Mouse (Mus musculus) forebrain, embryonic 11.5 days (tissue): ENCODE measurements around the gene B230118H07Rik. TPM values are rescaled to one million over a fixed set of nuclear protein-coding genes. Genes with fewer than 3 reads are reported as not detected.
A peak's percentile ranks its signal among the peaks of the same experiment; 100 is the strongest.

Experiments used
- ATAC-seq: fragments of 200-750 bp; cut with Nextera tagmentation; replicated peaks from 2 replicates; pipeline ENCODE4 v1.8.0; 2017; ENCODE audit warnings: moderate TSS enrichment; ENCODE audit not compliant: low FRiP score
- DNase-seq: peaks from one replicate; pipeline ENCODE4 v3.0.0-alpha.2; 2017; ENCODE audit warnings: low spot score
- H3K27ac ChIP-seq: fragments of 300-500 bp; sonication (generic); 2 replicates; pipeline ENCODE4 v1.5.1; 2014; ENCODE audit warnings: low read depth, low read length
- H3K27me3 ChIP-seq: fragments of 300-500 bp; sonication (generic); 2 replicates; pipeline ENCODE4 v1.6.1; 2014; ENCODE audit warnings: mild to moderate bottlenecking, low read length, mixed read lengths; ENCODE audit not compliant: control insufficient read depth, insufficient read depth
- H3K36me3 ChIP-seq: fragments of 300-500 bp; sonication (generic); 2 replicates; pipeline ENCODE4 v1.6.1; 2014; ENCODE audit warnings: mild to moderate bottlenecking, low read length, moderate library complexity, mixed read lengths; ENCODE audit not compliant: control insufficient read depth, insufficient read depth
- H3K4me1 ChIP-seq: fragments of 300-500 bp; sonication (generic); replicated peaks from 2 replicates; pipeline ENCODE4 v1.6.1; 2014; ENCODE audit warnings: low read length, mixed read lengths; ENCODE audit not compliant: control insufficient read depth, insufficient read depth
- H3K4me2 ChIP-seq: fragments of 300-500 bp; sonication (generic); 2 replicates; pipeline ENCODE4 v1.6.1; 2014; ENCODE audit warnings: low read depth, mild to moderate bottlenecking, low read length, moderate library complexity, mixed read lengths; ENCODE audit not compliant: severe bottlenecking
- H3K4me3 ChIP-seq: fragments of 300-500 bp; sonication (generic); 2 replicates; pipeline ENCODE4 v1.5.1; 2014; ENCODE audit warnings: low read depth, low read length
- H3K9ac ChIP-seq: fragments of 300-500 bp; sonication (generic); 2 replicates; pipeline ENCODE4 v1.6.1; 2014; ENCODE audit warnings: low read length
- H3K9me3 ChIP-seq: fragments of 300-500 bp; sonication (generic); 2 replicates; pipeline ENCODE4 v1.6.1; 2016; ENCODE audit warnings: low read length, mixed read lengths; ENCODE audit not compliant: control insufficient read depth
- WGBS: fragments of 180-500 bp; shearing (Covaris S2); extraction: QIAGEN DNeasy Blood & Tissue Kit; methylation state at CpG from one replicate; pipeline ENCODE4 v1.1.7; 2014; 5-methylcytosine and 5-hydroxymethylcytosine counted together
- polyA plus RNA-seq: library from polyadenylated mRNA; unstranded; fragments of >200 nt; fragmentation: Nextera tagmentation; extraction: Ambion mirVana; gene quantifications from 2 replicates; pipeline ENCODE4 v1.2.1, GENCODE M21; 2014

B230118H07Rik gene
- polyA plus RNA-seq, 1 experiment from 2014 or later: 60.8 TPM

GRCm38 (mm10) chr2:101650446-101650845 lies 1.1 kb upstream of the B230118H07Rik start:
- no peak overlapping the region for H3K4me2 ChIP-seq
- no peaks in the 10 kb centered on the region for H3K27me3 ChIP-seq
- DNase-seq (no peak), ATAC-seq (no peak)
- no peak overlapping the region for H3K9ac ChIP-seq
- no peaks in the 10 kb centered on the region for H3K36me3 ChIP-seq
- no peak overlapping the region for H3K27ac ChIP-seq
- no peaks in the 10 kb centered on the region; the same call in 1 of the 2 replicates for H3K4me1 ChIP-seq
- no peak overlapping the region for H3K4me3 ChIP-seq
- no peaks in the 10 kb centered on the region for H3K9me3 ChIP-seq
- 63% methylated on average over 1 of the region's 1 CpGs for WGBS

DNA sequence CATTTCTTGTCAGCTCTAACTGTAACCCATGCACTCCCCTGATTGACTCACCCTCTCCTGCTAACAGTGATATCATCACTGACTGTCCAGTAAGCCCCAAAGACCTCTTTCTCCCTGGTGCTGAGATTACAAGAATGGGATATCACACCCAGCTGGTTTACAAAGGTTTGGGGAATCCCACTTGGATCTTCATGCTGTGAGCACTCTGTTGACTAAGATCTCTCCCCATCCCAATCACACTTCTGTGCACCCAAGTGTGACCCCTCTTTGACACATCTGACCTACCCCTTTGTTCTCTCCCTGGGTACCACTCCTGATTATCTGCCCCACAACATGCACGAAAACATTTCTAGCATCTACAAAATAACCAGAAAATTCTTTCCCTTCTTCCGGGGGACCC lies 971 bp downstream of the B230118H07Rik start:
- Histone ChIP-seq H3K9ac (no peak overlapping the region), H3K4me2 (no peak overlapping the region), H3K4me3 (no peak overlapping the region), H3K27ac (no peak overlapping the region), H3K4me1 (no peaks in the 10 kb centered on the region; the same call in 1 of the 2 replicates), H3K9me3 (no peaks in the 10 kb centered on the region), H3K36me3 (no peaks in the 10 kb centered on the region), H3K27me3 (no peaks in the 10 kb centered on the region)
- no peak for DNase-seq
- WGBS: 49% methylated on average over 2 of the region's 2 CpGs
- no peak for ATAC-seq

DNA sequence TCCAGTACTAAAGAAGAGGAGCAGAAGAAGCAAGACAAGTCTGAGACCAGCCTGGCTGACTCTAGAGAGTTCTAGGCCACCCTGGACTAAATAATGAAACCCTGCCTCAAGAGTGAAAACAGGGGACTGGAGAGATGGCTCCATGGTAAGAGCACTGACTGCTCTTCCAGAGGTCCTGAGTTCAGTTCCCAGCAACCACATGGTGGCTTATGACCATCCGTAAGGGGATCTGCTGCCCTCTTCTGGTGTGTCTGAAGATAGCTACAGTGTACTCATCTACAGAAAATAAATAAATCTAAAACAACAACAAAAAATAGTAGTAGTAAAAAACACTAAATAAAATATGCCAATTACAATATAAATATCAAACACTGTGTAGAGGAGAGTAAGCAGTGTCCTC lies 3.5 kb downstream of the B230118H07Rik start:
- Histone ChIP-seq H3K9ac (no peak overlapping the region), H3K27ac (no peak overlapping the region), H3K36me3 (no peaks in the 10 kb centered on the region), H3K4me3 (no peak overlapping the region), H3K4me2 (no peak overlapping the region), H3K9me3 (no peaks in the 10 kb centered on the region), H3K27me3 (no peaks in the 10 kb centered on the region), H3K4me1 (no peaks in the 10 kb centered on the region)
- DNase-seq: no peak
- ATAC-seq: no peak
- WGBS: 80% methylated on average over 1 of the region's 1 CpGs

DNA sequence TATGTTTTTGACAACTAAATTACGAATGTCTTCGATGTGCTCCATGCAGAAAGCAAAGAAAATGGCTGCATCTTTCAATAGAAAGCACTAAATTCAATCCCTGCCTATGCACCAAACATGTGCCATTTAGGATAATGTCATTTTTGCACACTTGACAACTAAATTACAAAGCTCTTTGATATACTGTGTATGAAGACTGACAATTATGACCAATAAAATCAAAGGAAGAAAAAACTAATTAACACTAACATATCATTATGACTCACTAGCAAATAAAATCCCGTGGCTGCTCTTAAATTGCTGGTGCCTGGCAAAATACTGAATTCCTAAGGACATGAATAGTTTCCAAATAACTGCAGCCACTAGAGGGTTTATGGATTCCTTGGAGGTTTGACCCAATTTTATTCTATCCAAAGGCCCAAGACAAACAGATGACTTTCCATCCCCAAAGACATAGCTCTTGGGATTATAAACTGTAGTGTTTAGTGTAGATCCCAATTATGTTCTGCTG lies 9.4 kb downstream of the B230118H07Rik start:
- H3K27me3 ChIP-seq: no peaks in the 10 kb centered on the region
- H3K27ac ChIP-seq: no peak overlapping the region
- 78% methylated on average over 3 of the region's 3 CpGs for WGBS
- no peak overlapping the region for H3K4me2 ChIP-seq
- no peak overlapping the region for H3K4me3 ChIP-seq
- ATAC-seq: no peak
- no peaks in the 10 kb centered on the region for H3K36me3 ChIP-seq
- H3K9ac ChIP-seq: no peak overlapping the region
- no peak for DNase-seq
- H3K9me3 ChIP-seq: no peaks in the 10 kb centered on the region
- no peaks in the 10 kb centered on the region for H3K4me1 ChIP-seq

DNA sequence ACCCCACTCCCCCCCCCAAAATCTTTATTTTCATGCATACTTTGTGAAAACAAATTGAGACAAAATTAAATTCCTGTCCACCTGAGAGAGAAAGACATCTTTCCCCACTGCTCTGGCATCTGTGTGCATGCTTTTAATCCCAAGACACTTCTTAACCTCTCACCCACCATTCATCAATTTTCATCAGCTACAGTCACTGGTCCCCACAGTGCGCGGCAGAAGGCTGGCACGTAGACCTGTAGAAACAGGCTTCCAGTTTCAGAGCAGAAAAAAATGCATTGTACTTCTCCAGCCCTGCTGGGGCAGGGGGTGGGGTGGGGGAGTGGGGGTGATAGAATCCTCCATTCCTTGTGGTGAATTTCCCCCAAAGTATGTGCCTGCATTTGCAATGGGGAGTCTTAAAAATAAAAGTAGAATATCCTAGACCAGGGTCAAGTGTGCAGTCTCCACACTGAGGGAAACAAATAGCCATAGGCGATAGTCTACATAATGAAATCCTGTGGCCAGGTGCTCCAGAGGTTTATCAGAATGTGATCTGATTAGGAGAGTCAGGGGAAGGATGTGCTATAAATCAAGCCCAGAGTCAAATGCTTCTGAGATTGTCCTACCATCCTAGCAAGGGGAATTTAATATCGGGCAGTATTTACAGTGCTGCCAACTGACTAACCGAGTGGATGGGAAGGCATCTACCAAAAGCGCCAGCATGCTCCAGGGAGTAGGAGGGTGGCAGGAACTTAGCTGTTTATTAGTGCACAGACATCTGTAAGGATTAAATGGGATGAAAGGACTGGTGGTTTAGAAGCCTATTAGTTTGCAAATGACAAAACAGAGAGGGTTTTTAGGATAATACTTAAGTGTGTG lies 10.1 kb downstream of the B230118H07Rik start:
- no peaks in the 10 kb centered on the region for H3K4me1 ChIP-seq
- H3K4me2 ChIP-seq: no peak overlapping the region
- no peak overlapping the region for H3K27ac ChIP-seq
- no peaks in the 10 kb centered on the region for H3K27me3 ChIP-seq
- no peaks in the 10 kb centered on the region for H3K36me3 ChIP-seq
- DNase-seq (no peak), ATAC-seq (no peak)
- no peak overlapping the region for H3K4me3 ChIP-seq
- H3K9ac ChIP-seq: no peak overlapping the region
- 79% methylated on average over 7 of the region's 7 CpGs for WGBS
- no peaks in the 10 kb centered on the region for H3K9me3 ChIP-seq

DNA sequence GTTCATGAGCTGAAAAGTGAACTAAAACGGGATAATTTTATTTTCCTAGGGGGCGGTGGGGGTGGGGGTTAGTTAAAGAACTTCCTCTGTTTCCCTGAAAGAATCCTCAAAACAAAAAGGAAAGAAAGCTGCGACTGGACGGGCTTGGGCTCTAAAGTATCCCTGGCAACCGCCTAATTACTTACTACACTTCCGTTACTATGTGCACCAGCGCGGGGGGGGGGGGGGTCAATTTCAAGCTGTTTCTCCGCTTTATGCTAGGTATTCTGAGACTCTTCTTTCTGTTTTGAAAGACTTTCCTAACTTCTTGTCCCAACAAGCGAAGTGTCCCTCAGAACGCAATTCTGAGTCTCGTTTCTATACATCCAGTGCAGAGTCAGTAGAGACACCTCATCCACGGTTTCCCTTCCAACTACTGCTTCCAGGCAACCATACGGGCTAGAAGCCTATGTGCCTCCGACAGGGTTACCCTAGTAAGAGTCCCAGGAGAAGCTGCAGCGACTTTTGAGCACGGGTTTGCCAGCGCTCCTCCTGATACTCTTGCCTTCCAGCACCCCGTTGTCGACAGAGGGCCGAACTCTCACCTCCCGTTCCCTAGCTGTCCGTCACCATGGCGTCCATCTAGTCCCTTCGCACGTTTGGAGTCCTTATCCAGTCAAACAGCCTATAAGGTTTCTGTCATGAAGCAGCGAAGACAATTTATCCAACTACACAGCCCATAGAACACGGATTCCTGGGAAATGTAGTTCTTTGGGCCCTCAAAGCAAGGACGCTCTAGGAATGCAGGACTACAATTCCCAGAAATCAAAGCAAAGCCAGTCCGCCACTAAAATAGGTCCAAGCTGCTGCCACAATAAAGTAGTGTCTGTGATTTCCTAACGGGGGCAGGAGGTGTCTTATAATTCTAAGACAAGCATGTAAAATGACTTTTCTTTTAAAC lies 20.8 kb downstream of the B230118H07Rik start:
- H3K9me3 ChIP-seq: no peaks in the 10 kb centered on the region
- under 1% methylated on average over 31 of the region's 31 CpGs for WGBS
- ATAC-seq (peak; percentile 98), DNase-seq (peak; percentile 82)
- H3K4me2 ChIP-seq: peak overlapping the region; percentile 55
- no peaks in the 10 kb centered on the region for H3K4me1 ChIP-seq
- H3K4me3 ChIP-seq: peak overlapping the region; percentile 58
- H3K9ac ChIP-seq: peak overlapping the region; percentile 64
- H3K27ac ChIP-seq: peak overlapping the region; percentile 70
- H3K36me3 ChIP-seq: no peaks in the 10 kb centered on the region
- no peaks in the 10 kb centered on the region for H3K27me3 ChIP-seq

DNA sequence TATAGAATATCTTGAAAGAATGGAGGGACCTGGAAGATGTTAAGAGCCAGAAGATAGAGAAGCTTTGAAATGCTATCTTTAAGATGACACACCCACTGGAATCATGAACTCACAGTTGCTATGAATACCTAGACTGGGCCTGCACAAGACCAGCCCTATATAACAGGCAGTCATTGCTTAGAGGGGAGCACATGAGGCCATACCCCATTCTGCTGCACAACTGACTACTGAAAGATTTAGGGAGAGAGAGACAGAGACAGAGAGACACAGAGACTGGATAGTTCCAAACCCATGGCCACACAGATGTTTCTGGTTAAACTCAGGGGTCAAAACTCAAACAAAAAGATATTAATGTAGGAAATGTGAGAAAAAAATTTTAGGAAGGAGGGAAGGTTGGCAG lies 22.1 kb downstream of the B230118H07Rik start:
- Histone ChIP-seq H3K27ac (no peak overlapping the region), H3K36me3 (no peaks in the 10 kb centered on the region), H3K27me3 (no peaks in the 10 kb centered on the region), H3K9ac (no peak overlapping the region), H3K4me1 (0 out of 2 replicates have a peak, but pooled peaks cover 2% of the 10 kb centered on the region), H3K4me3 (no peak overlapping the region), H3K4me2 (no peak overlapping the region), H3K9me3 (no peaks in the 10 kb centered on the region)
- DNase-seq: no peak
- no peak for ATAC-seq

DNA sequence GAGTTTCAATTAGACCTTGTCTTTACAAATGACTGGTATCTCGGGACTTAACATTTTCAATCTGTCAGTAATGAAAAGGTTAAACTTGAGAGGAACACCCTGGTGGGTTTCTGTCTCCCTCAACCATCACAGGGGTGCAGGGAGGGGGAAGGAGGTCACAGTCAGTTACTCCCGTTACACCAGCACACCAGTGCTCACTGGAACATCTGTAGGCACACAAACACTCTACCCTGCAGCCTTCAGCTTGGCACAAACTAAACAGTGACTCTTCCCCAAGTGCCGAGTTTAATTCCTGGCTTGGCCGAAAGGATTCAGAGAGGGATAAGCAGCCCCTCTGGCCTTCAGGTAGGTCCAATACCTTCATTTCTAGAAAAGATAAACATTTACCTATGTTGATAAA lies 24.8 kb downstream of the B230118H07Rik start, which contains the start of gene Rag2:
Rag2 (plus strand) TSS at position 193 of the 400 bp plus-strand sequence.
- no peak within 1 kb of the TSS for H3K9ac ChIP-seq
- ATAC-seq: no peak
- H3K4me2 ChIP-seq: no peak within 1 kb of the TSS
- DNase-seq: no peak
- H3K36me3 ChIP-seq: no peaks in the 10 kb centered on the region
- no peak within 1 kb of the TSS for H3K4me3 ChIP-seq
- 72% methylated on average over 4 of the region's 4 CpGs for WGBS
- no peaks in the 10 kb centered on the region for H3K27me3 ChIP-seq
- no peak within 1 kb of the TSS for H3K27ac ChIP-seq
- H3K4me1 ChIP-seq: 0 out of 2 replicates have a peak, but pooled peaks cover 2% of the 10 kb centered on the region
- no peaks in the 10 kb centered on the region for H3K9me3 ChIP-seq
